In the genomic region with DNA sequence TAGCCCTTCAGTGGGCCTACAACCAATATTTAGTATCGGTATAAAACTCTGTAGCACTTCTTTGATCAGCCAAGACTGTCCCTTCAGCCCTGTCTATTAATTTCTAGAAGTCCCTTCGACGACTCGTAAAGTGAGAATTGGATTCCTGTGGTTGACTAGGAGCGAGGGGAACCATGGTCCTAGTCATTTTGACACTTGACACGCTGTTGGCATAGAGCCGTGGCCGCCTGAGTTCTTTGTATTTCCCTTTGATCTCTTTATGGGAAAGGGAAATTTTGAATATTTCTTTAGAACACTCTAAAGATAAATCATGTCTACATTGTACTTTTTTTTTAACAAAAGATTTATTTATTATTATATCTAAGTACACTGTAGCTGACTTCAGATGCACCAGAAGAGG, we compare ENCODE assay signal across 8 mouse cellular contexts. TPM values are rescaled to one million over a fixed set of nuclear protein-coding genes. Genes with fewer than 3 reads are reported as not detected.
A peak's percentile ranks its signal among the peaks of the same experiment; 100 is the strongest.
DNase-seq lines count a peak whose midpoint lies in the region; ATAC-seq lines count a peak whose summit lies in the region.

No protein-coding gene starts in this region.

- H3K4me3 ChIP-seq in hindbrain, embryonic 10.5 days: peak overlapping the region; percentile 94
- H3K4me3 ChIP-seq in hindbrain, embryonic 11.5 days (ENCODE audit: low read depth, low read length): no peak overlapping the region; the same call in 1 of the 2 replicates
- peak overlapping the region; percentile 90 for H3K4me3 ChIP-seq in hindbrain, embryonic 13.5 days
- peak overlapping the region; percentile 88; the same call in 1 of the 2 replicates for H3K4me3 ChIP-seq in midbrain, embryonic 12.5 days

- DNase-seq in hindbrain, embryonic 10.5 days (ENCODE audit: low spot score): no peak
- no peak for DNase-seq in hindbrain, embryonic 11.5 days (ENCODE audit: low spot score)
- DNase-seq in adrenal gland, postnatal 36 days: peak; percentile 36 to 50
- DNase-seq in right cerebral cortex, postnatal 14 days: no peak
- DNase-seq in frontal cortex, postnatal 14 days (ENCODE audit: low spot score in 2 of 2): no peak
- DNase-seq in cerebellum, adult 9-10 months: no peak

- no peaks in the 10 kb centered on the region for H3K27me3 ChIP-seq in hindbrain, embryonic 10.5 days (ENCODE audit: insufficient read depth, poor library complexity, severe bottlenecking)
- no peaks in the 10 kb centered on the region for H3K27me3 ChIP-seq in hindbrain, embryonic 11.5 days (ENCODE audit: control insufficient read depth, insufficient read depth, low read length)
- no peaks in the 10 kb centered on the region for H3K27me3 ChIP-seq in hindbrain, embryonic 13.5 days
- no peaks in the 10 kb centered on the region for H3K27me3 ChIP-seq in midbrain, embryonic 12.5 days

- no peak overlapping the region; the same call in 1 of the 2 replicates for H3K4me2 ChIP-seq in hindbrain, embryonic 11.5 days (replicated peaks; ENCODE audit: low read depth, low read length)
- H3K4me2 ChIP-seq in hindbrain, embryonic 13.5 days: peak overlapping the region; percentile 90
- H3K4me2 ChIP-seq in midbrain, embryonic 12.5 days (replicated peaks): peak overlapping the region; percentile 91

- no peaks in the 10 kb centered on the region for H3K9me3 ChIP-seq in hindbrain, embryonic 10.5 days
- H3K9me3 ChIP-seq in hindbrain, embryonic 11.5 days (ENCODE audit: control insufficient read depth, low read length): no peaks in the 10 kb centered on the region
- no peaks in the 10 kb centered on the region for H3K9me3 ChIP-seq in hindbrain, embryonic 13.5 days
- H3K9me3 ChIP-seq in midbrain, embryonic 12.5 days: no peaks in the 10 kb centered on the region

- WGBS in hindbrain, embryonic 10.5 days: 90% methylated on average over 8 of the region's 8 CpGs
- 92% methylated on average over 8 of the region's 8 CpGs for WGBS in hindbrain, embryonic 11.5 days
- 89% methylated on average over 8 of the region's 8 CpGs for WGBS in hindbrain, embryonic 13.5 days
- 94% methylated on average over 8 of the region's 8 CpGs for WGBS in midbrain, embryonic 12.5 days

- H3K9ac ChIP-seq in hindbrain, embryonic 11.5 days (ENCODE audit: low read depth, low read length): no peak overlapping the region
- peak overlapping the region; percentile 88 for H3K9ac ChIP-seq in hindbrain, embryonic 13.5 days
- H3K9ac ChIP-seq in midbrain, embryonic 12.5 days (replicated peaks): 0 out of 2 replicates have a peak overlapping the region, but pooled peaks have one; percentile 82

- H3K36me3 ChIP-seq in hindbrain, embryonic 10.5 days: peaks cover 56% of the 10 kb centered on the region
- H3K36me3 ChIP-seq in hindbrain, embryonic 11.5 days (ENCODE audit: control insufficient read depth, insufficient read depth, low read length): peaks cover 4% of the 10 kb centered on the region; the same call in 1 of the 2 replicates
- H3K36me3 ChIP-seq in hindbrain, embryonic 13.5 days: peaks cover 26% of the 10 kb centered on the region
- peaks cover 26% of the 10 kb centered on the region for H3K36me3 ChIP-seq in midbrain, embryonic 12.5 days

- H3K4me1 ChIP-seq in hindbrain, embryonic 10.5 days (replicated peaks): peaks cover 17% of the 10 kb centered on the region
- no peaks in the 10 kb centered on the region for H3K4me1 ChIP-seq in hindbrain, embryonic 11.5 days (replicated peaks; ENCODE audit: control insufficient read depth, insufficient read depth, low read length)
- H3K4me1 ChIP-seq in hindbrain, embryonic 13.5 days (replicated peaks): peaks cover 25% of the 10 kb centered on the region
- peaks cover 17% of the 10 kb centered on the region for H3K4me1 ChIP-seq in midbrain, embryonic 12.5 days

- ATAC-seq in hindbrain, embryonic 11.5 days (ENCODE audit: low FRiP score): no peak
- no peak for ATAC-seq in hindbrain, embryonic 13.5 days (ENCODE audit: low FRiP score)
- no peak for ATAC-seq in midbrain, embryonic 12.5 days (ENCODE audit: low FRiP score, low read depth)

- no peak overlapping the region for H3K27ac ChIP-seq in hindbrain, embryonic 10.5 days
- no peak overlapping the region for H3K27ac ChIP-seq in hindbrain, embryonic 11.5 days (ENCODE audit: low read depth, low read length)
- H3K27ac ChIP-seq in hindbrain, embryonic 13.5 days: no peak overlapping the region
- H3K27ac ChIP-seq in midbrain, embryonic 12.5 days (replicated peaks): no peak overlapping the region

RNA-seq across cellular contexts. Expression of a gene that starts 1.3 kb away (rescaled TPM):
- 68.9 and 74.9 TPM in 2 replicates for polyA plus RNA-seq in hindbrain, embryonic 10.5 days (2016; fragmentation: Nextera tagmentation; extraction: Ambion mirVana)
- polyA plus RNA-seq in hindbrain, embryonic 11.5 days (2014; fragmentation: Nextera tagmentation; extraction: Ambion mirVana): 77.3 and 82.3 TPM in 2 replicates
- total RNA-seq in adrenal gland, postnatal 36 days (2021): 100 to 1,000 TPM; 151 to 162 TPM
- 80.3 and 80.9 TPM in 2 replicates for polyA plus RNA-seq in hindbrain, embryonic 13.5 days (2015; fragmentation: Nextera tagmentation; extraction: Ambion mirVana)
- polyA plus RNA-seq in midbrain, embryonic 12.5 days (2016; fragmentation: Nextera tagmentation; extraction: Ambion mirVana): 68.0 and 73.4 TPM in 2 replicates

RNA-seq across cellular contexts. Expression of a gene that starts 24.4 kb away (rescaled TPM):
- 28.0 and 49.3 TPM in 2 replicates for polyA plus RNA-seq in hindbrain, embryonic 10.5 days (2016; fragmentation: Nextera tagmentation; extraction: Ambion mirVana)
- polyA plus RNA-seq in hindbrain, embryonic 11.5 days (2014; fragmentation: Nextera tagmentation; extraction: Ambion mirVana): 31.3 and 36.1 TPM in 2 replicates
- total RNA-seq in adrenal gland, postnatal 36 days (2021): 10 to 100 TPM; 17.9 to 24.7 TPM
- 12.1 and 13.0 TPM in 2 replicates for polyA plus RNA-seq in hindbrain, embryonic 13.5 days (2015; fragmentation: Nextera tagmentation; extraction: Ambion mirVana)
- polyA plus RNA-seq in midbrain, embryonic 12.5 days (2016; fragmentation: Nextera tagmentation; extraction: Ambion mirVana): 23.7 and 24.3 TPM in 2 replicates

RNA-seq across cellular contexts. Expression of a gene that starts 24.6 kb away (rescaled TPM):
- 337 and 446 TPM in 2 replicates for polyA plus RNA-seq in hindbrain, embryonic 10.5 days (2016; fragmentation: Nextera tagmentation; extraction: Ambion mirVana)
- polyA plus RNA-seq in hindbrain, embryonic 11.5 days (2014; fragmentation: Nextera tagmentation; extraction: Ambion mirVana): 351 and 390 TPM in 2 replicates
- total RNA-seq in adrenal gland, postnatal 36 days (2021): 100 to 1,000 TPM; 174 to 239 TPM
- polyA plus RNA-seq in hindbrain, embryonic 13.5 days (2015; fragmentation: Nextera tagmentation; extraction: Ambion mirVana): 174 and 178 TPM in 2 replicates
- polyA plus RNA-seq in midbrain, embryonic 12.5 days (2016; fragmentation: Nextera tagmentation; extraction: Ambion mirVana): 288 and 297 TPM in 2 replicates

RNA-seq across cellular contexts. Expression of a gene that starts 28.1 kb away (rescaled TPM):
- polyA plus RNA-seq in hindbrain, embryonic 10.5 days (2016; fragmentation: Nextera tagmentation; extraction: Ambion mirVana): not detected in 2 replicates
- 0.66 TPM in 1 of 2 replicates, not detected in the other for polyA plus RNA-seq in hindbrain, embryonic 11.5 days (2014; fragmentation: Nextera tagmentation; extraction: Ambion mirVana)
- not detected for total RNA-seq in adrenal gland, postnatal 36 days (2021)
- 0.35 TPM in 1 of 2 replicates, not detected in the other for polyA plus RNA-seq in hindbrain, embryonic 13.5 days (2015; fragmentation: Nextera tagmentation; extraction: Ambion mirVana)
- polyA plus RNA-seq in midbrain, embryonic 12.5 days (2016; fragmentation: Nextera tagmentation; extraction: Ambion mirVana): not detected in 2 replicates

RNA-seq across cellular contexts. Expression of a gene that starts 40.1 kb away (rescaled TPM):
- 0.13 TPM in 1 of 2 replicates, not detected in the other for polyA plus RNA-seq in hindbrain, embryonic 10.5 days (2016; fragmentation: Nextera tagmentation; extraction: Ambion mirVana)
- 0.46 TPM in 1 of 2 replicates, not detected in the other for polyA plus RNA-seq in hindbrain, embryonic 11.5 days (2014; fragmentation: Nextera tagmentation; extraction: Ambion mirVana)
- not detected for total RNA-seq in adrenal gland, postnatal 36 days (2021)
- polyA plus RNA-seq in hindbrain, embryonic 13.5 days (2015; fragmentation: Nextera tagmentation; extraction: Ambion mirVana): 0.32 and 1.0 TPM in 2 replicates
- not detected in 2 replicates for polyA plus RNA-seq in midbrain, embryonic 12.5 days (2016; fragmentation: Nextera tagmentation; extraction: Ambion mirVana)

Comparison
In these comparisons a context has a peak if more than half of its experiments do, and no peak if none do; other contexts are left out.
1. DNase-seq: peak in adrenal gland, postnatal 36 days (2 of 2); none in hindbrain, embryonic 10.5 days (single experiment), hindbrain, embryonic 11.5 days (single experiment), right cerebral cortex, postnatal 14 days (single experiment), frontal cortex, postnatal 14 days (0 of 2) and cerebellum, adult 9-10 months (single experiment).